Mouse (Mus musculus) cerebellum, postnatal 25 days (tissue): ENCODE results near the gene Ddx42.
"Not testable (repeated sequence)": the region's sequence is repeated elsewhere in the genome, so short reads cannot be mapped to it uniquely, and the experiment has no call there.

Experiments used
- DNase-seq, 2 experiments: peaks; one replicate each; pipeline ENCODE4 v3.0.0; 2021; ENCODE audit warnings: mixed read lengths in 2 of 2

Ddx42 gene

DNA sequence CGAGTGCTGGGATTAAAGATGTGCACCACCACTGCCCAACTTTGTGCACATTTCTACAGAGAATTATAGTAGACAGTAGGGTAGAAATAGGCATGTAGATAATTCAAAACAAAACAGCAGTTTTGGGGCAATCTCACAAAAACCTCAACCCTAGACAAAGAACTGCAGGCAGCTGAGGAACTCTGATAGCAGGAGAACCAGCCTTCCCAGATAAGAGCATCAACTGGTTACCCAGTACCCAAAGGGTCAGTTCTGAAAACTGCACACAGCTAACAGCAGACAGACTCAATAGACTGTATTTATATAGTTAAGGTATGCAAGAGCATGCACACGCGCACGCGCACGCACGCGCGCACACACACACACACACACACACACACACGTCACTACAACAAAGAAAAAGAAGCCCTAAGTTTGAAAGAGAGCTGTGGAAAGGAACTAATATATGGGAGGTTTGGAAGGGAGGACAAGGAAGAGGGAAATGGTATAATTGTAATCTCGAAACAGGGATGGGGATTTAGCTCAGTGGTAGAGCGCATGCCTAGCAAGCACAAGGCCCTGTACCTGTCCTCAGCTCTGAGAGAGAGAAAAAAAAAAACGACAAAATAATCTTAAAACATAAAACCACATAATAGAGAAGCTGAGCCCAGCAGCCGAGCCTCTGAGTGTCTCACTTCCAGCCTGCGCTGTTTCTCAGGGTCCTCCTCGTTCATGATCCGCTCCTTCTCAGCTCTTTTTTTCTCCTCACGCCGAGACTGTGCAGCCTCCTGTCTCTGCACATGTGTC, 15.2 kb upstream of the Ddx42 start:
- no peak for DNase-seq

DNA sequence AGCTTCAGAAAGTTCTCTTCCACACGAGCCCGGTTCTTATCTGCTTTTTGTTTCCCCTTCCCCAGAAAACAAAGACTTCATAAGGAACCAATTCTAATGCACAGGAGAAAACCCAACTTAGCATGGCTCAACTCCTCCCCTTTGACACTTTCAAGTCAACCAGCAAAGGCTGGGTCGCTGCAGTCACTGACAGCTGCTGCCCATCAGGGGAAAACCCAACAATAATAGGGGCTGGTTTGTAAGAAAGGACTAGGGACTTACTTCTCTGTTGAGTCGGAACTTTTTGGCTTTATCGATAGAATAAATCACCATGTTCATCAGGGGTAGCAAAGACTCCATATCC, 14.6 kb upstream of the Ddx42 start, which contains the start of gene Strada:
Gene Strada, minus strand, starts transcription at position 46 of the 343 bp plus-strand sequence.
- no peak for DNase-seq

DNA sequence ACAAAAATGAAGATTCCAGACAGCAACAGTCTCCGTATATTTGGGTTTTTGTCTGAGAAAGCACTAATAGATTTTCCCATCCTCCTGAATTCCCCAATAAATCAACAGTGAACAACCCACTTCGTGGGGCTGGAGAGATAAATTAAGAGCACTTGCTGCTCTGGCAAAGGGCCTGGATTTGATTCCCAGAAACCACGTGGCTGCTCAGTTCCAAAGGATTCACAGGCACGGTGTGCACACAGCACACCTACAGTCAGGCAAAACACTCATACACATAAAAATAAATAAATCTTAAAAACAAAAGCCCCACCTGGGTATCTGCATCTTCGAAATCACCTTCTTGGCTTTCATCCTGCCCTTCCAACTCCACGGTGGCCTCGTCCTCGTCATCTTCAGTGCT, 4.0 kb upstream of the Ddx42 start:
- DNase-seq, result no peak

DNA sequence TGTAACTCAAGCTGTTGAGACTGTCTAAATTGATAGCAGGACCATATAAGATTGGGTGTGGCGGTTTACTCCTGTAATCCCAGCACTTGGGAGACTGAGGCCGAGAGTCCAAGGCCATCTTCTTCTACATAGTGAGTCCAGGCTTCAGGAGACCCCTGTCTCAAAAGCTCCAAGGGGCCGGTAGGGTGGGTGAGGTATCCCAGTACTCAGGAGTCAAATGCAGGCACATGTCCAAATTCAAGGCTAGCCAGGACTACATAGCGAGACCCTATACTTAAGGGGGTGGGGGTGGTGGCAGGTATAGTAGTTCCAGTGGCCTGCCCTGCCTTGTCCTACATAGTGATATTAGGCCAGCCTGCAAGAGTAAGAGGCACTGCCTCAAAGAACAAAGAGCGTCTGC, 1.9 kb upstream of the Ddx42 start:
- no peak for DNase-seq

DNA sequence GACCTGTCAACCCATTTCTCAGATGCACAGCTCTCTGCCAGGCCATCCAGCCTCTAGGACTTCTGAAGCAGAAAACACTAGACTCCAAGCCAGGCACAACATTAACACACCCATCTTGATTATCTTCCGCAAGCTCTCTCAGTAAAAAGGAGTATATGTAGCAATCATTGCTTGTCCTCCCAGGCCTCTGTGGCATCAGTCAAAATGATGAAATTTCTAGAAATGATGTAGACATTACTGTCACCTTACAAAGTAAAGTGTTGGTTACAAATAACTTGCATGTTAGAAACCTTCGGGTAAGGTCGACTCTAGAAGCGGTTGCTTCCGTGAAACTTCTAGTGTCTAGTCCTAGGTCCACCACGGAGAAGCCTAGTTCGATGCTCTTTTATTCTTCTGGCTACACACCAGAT, 1.3 kb upstream of the Ddx42 start:
- no peak for DNase-seq

DNA sequence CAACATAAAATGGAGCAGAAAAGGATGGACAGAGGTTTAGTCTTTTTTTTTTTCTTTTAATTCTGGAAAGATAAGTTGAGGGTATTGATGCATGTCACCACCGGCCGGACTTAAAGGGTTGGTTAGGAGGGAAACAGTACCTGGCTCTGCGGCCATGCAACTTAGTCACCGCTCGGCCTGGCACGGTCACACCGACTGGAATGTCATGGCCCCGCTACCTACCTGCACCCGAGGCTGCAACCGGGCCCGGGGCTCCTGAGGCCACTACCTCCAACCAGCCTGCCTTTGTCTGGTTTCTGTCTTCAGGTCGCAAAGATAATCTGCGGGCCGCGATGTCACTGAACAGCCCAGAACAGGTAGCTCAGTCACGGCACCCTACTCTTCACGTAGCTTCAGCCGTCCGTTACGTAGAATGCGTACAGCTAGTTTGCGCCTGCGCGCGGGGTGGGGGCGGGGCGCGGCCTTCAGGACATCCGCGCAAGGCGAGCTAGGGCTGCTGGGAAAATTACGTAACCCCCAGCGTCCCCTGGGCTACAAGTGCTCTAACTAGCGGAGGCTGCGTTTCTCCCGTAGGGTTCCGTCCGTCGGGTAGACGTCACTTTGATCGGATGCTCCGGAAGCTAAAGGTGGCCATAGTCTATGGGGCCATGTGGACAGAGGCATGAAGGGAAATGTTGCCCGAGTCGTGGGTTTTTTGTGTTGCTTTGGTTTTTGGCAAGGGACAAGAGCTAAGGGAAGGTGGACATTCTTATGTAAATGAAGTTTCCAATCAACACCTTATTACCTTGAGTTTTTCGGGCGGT, 598 bp upstream of the Ddx42 start, which contains the start of gene Ccdc47:
Gene Ccdc47, minus strand, starts transcription at position 418 of the 803 bp plus-strand sequence.
- DNase-seq, result peak; percentile 95 to 97

DNA sequence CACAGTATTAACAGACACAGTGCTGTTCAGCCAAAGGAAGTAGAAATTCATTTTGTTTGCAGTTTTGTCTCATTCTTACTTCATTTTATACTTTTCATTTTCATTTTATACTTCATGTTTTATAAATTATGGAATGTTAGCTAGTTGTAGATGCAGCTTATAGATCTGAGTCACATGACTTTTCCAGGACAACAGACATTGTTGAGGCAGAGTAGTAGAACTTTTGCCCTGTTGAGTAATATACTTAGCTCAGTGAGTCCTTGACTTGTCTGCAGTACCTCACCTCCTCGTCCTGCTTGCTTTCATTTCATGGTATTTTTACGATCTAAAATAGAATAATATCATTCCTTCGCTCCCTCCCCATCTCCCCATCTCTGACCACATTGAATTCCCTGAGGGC, 3.9 kb downstream of the Ddx42 start:
- no peak for DNase-seq

DNA sequence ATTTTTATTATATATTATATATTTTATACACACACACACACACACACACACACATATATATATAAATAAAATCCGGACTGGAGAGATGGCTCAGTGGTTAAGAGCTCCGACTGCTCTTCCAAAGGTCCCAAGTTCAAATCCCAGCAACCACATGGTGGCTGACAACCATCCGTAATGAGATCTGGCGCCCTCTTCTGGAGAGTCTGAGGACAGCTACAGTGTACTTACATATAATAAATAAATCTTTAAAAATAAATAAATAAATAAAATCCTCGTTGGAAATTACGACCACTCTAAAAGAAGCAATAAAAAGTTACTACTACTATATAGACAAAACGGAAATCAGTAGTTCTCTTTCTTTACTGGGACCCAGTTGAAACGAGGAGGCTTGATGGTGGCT, 17.3 kb downstream of the Ddx42 start:
- DNase-seq, result not testable (repeated sequence)

DNA sequence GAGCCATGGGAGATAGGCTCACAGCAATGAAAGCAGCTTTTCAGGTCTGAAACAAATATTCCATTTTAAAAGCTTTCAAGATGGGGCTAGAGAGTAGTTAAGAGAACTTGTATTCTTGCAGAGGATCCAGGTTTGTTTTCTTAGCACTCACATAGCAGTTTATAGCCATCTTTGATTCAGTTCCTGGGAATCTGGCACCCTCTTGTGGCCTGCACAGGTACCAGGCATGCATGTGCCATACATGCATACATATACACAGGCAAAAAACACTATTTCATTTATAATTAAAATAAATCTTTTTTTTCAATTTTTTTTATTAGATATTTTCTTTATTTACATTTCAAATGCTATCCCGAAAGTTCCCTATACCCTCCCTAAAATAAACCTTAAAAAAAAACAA, 30.1 kb downstream of the Ddx42 start:
- DNase-seq, result peak in 1 of 2 experiments; percentile 31

DNA sequence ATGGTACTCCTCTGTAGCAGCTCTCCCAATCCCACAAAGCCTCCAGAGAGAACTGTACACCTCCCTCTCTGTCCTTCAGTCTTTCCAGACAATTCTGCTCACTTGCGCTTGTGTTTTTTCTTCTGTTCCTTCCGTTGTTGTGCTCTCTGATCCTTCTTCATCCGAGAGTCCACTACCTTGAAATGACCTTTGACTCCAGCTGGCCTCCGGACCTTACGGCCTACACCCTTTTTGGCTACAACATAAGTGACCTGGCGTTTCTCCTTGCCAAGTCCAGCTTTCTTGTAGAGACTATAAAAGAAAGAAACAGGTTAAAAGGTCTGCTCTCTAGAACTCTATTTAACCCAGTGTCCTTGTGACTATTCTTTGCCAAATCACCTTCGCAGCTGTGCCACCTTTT, 32.6 kb downstream of the Ddx42 start:
- no peak for DNase-seq

DNA sequence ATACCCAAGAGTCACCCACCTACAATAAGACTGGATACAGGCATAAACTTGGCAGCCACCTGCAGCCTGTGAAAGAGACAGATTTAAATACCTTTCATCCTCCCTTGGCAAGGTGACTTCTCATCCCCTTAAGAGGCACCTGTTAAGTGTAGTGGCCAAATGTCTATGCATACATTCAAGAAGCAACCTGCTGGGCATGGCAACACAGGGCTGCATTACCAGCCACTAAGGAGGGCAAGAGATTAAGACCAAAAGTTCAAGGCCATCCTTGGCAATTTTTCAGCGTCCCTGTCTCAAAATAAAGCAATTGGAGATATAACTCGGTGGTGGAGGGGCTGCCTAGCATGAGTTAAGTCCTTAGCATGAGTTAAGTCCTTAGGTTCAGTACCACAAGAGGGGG, 38.0 kb downstream of the Ddx42 start:
- peak in 1 of 2 experiments; percentile 8 for DNase-seq

DNA sequence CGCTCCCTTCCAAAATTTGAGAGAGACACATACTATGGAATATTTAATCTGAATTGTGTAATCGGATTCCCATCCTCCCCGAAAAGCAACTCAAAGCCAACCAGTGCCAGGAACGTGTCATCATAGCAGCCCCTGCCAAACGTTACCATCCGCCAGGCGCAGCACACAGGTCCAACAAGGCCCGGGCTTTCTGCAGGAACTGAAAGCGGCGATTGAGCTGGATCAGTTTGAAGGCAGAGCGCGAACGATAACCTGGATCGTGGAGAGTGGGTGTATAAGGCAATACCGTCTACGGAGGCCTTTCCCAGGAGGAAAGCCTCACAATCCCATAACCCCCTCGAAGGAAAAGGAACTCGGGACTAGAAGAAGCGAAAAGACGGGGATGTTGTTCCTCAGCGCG, 38.4 kb downstream of the Ddx42 start:
- peak in 1 of 2 experiments; percentile 33 for DNase-seq

DNA sequence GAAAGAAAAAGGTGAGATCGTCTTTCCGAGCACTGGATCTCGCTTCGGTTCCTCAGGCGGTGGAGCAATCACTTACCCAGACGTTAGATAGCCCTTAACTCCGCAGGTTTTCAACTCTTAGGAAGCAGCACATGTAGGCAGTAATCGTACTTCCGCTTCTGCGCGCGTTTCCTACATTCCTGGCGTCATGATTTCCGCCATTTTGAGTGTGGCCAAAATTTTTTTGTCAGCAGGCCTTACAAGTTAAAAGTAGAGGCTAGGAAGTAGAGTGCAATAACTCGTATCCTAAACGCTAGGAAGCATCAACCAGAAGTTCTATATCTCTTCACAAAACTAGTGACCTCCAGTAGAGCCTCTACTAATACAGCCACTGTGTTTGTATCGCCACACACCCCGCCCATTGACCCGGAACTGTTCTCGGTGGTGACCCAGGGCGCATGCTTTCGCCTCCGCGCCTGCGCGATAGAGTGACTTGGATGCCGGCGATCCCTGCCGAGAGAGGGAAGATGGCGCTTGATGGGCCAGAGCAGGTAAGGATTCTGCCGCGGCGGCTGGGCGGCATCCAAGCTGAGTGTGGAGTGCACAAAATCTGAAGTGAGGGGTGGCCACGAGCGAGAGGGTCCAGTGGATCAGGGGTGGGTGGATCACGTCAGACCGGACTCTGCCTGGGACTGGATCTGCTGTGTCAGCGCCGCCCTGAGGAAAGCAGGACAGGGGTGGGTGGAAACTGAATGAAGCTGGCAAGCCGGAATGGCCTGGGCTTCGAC, 39.1 kb downstream of the Ddx42 start, which contains the start of the genes Ftsj3 and Psmc5:
Gene Ftsj3, minus strand, starts transcription at position 395 of the 767 bp plus-strand sequence.
Gene Psmc5, plus strand, starts transcription at position 470 of the 767 bp plus-strand sequence.
- DNase-seq, result peak; percentile 98 to 99

DNA sequence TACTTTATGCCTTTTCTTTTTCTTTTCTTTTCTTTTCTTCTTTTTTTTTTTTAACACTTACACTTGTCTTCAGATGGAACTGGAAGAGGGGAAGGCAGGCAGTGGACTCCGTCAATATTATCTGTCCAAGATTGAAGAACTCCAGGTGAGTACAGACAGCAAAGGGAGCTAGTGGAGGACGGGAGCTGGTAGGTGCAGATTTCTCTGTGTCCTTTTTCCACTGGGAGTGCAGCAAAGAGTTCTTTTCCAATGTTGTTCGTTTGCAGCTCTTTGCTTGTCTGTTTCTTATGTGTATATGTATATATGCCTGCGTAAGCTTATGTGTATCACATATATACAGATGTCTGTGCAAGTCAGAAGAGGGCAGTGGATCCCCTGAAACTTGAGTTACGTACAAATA, 40.0 kb downstream of the Ddx42 start:
- DNase-seq, result peak; percentile 42 to 70

DNA sequence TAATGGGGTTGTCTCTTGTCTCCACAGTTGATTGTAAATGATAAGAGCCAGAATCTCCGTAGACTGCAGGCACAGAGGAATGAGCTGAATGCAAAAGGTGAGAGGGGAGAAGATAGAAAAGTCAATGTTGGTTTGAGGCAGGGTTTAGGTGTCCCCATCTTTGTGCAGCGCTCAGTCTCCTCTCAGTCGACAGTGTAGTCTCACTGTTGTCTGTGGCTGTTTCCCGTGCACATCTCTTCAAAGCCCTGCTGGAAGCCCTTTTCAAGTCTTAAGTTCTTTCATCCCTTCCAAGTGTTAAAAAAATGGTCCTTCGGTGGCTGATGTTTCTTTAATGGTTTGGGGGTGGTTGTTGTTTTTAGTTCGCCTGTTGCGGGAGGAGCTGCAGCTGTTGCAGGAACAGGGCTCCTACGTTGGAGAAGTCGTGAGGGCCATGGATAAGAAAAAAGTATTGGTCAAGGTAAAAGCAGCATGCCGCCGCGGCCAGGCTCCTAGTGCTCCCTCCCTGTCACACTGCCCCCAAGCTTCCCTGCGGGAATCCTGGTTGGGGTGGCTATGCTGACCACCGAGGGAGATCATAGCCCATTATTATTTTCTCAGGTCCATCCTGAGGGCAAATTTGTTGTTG, 44.2 kb downstream of the Ddx42 start:
- peak in 1 of 2 experiments; percentile 15 for DNase-seq

DNA sequence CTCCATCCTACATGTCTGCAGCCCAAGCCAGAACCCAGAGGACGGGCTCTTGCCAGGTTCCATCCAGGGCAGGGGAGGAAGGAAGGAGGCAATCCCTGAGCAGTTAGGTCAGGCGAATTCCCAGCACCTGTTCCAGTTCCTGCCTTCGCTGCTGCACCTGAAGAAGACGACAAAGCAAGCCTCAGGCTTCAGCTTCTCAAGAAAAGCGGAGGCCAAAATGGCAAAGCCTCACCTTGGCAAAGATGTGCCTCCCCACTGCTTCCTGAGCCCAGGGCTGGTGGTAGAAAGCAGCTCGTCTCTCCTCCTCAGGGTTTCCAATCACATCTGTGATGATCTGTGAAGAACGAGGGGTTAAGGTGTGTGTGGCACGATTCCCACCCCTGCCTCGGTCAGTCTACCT, 47.2 kb downstream of the Ddx42 start:
- DNase-seq, result peak; percentile 56 to 59

DNA sequence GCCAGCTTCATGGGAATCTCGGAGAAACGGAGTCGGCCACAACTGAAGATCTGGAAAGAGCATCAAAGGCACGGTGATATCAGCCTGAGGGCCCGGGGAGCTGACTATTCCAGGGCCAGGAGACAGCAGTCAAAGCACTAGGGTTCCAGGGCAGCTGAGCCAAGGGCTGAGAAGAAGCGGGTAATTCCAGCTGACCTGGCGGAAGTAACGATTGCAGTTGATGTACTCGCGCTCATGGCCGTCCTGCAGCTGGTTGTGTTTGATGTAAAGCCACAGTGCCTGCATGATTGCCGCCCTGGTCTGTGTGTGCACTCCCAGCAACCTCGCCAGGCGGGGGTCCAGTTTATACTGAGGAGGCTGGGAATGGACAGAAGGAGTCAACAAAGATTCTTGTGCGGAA, 48.3 kb downstream of the Ddx42 start:
- peak; percentile 49 to 50 for DNase-seq

DNA sequence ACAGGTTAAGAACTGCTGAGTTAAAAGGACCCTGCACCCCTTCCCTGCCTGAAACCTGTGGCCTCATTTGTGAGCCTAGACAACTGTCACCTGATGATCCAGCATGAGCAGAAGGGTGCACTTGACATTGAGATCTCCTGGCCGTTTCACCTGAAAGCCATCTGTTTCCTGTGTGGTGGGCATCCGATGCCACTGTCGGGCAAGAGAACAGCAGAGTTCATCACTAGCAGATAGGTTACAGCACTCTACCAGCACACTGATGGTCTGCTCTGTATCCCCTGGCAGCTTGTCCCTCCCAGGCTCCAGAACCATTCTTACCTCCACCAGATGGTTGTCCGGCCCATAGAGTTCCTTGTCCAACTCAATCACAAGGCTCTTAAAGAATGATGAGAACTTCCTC, 48.8 kb downstream of the Ddx42 start:
- DNase-seq, result peak; percentile 41 to 48

DNA sequence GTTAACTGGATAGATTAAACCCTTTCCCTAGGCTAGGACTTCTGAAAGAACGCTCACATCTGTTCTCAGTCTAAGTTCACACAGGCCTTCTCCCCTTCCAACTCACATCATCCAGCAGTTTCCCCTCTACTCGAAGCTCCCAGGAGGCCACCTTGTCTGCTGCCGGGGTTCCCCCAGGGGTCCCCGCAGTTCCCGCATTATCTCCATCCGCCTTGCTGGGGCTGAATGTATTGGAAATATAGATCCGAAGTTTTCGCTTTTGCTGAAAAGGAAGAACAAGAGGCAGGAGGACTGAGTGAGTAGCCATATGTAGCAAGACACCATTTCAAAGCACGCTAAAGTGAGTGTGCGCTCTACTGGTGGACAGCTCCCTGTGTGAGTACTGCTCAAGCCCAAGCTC, 49.7 kb downstream of the Ddx42 start:
- DNase-seq, result peak in 1 of 2 experiments; percentile 37

DNA sequence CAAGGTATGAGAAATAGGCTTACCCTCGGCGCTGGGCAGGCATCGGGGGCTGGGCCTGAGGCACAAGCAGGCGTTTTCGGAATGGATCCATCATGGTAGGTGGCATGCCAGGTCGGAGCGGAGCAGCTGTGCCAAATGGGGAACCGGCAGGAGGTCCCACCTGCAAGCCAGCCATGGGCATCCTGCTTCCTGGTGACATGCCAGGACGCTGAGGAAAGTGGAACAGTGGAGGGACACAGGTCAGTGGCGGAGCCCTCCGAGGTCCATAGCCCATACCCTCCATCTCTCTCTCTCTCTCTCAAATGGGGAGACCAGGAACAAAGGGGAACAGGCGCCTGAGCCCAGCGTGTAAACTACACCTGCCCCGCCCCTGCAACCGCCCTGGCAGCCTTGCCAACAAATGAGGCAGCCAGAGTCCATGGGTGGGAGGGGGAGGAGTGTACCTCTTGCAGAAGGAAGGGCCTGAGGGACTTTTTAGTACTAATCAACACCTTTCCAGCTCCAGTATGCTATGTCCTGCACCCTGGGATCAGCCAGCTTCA, 50.7 kb downstream of the Ddx42 start:
- DNase-seq, result peak; percentile 97

DNA sequence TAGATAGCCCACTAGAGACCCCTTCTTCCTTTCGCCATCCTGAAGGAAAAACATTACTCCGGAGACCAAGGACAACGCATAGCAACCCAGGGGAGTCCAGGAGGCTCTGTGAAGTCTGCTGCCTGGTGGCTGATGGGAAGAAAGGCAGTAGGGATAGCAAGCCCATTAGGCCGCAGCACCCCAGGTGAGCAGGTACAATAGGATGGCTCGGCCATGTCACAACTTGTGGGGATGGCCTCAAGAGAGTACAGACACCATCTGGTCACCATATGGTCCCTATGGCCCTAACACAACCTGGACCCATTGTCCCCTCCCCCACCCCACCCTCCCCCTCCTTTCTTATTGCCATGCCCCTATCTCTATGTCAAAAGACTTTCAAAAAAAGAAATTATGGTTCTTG, 51.1 kb downstream of the Ddx42 start:
- peak; percentile 79 to 80 for DNase-seq
